Mouse (Mus musculus) kidney, postnatal 0 days (tissue): ENCODE results near the gene Cxcl12. TPM values are rescaled to one million over a fixed set of nuclear protein-coding genes. Genes with fewer than 3 reads are reported as not detected.
A peak's percentile ranks its signal among the peaks of the same experiment; 100 is the strongest.

Experiments
- ATAC-seq: fragments of 200-750 bp; cut with Nextera tagmentation; replicated peaks from 2 replicates; pipeline ENCODE4 v1.8.0; 2017; ENCODE audit warnings: low read depth, moderate number of reproducible peaks, moderate TSS enrichment, moderate library complexity; ENCODE audit not compliant: low FRiP score
- DNase-seq: peaks from one replicate; pipeline ENCODE4 v3.0.0-alpha.2; 2016; ENCODE audit warnings: low spot score
- H3K27ac ChIP-seq: fragments of 300-500 bp; sonication (generic); 2 replicates; pipeline ENCODE4 v1.5.1; 2014; ENCODE audit warnings: mild to moderate bottlenecking
- H3K27me3 ChIP-seq: fragments of 300-500 bp; sonication (generic); 2 replicates; pipeline ENCODE4 v1.6.1; 2014; ENCODE audit warnings: low read length, mixed read lengths; ENCODE audit not compliant: insufficient read depth
- H3K36me3 ChIP-seq: fragments of 300-500 bp; sonication (generic); 2 replicates; pipeline ENCODE4 v1.6.1; 2014; ENCODE audit warnings: low read length, mixed read lengths; ENCODE audit not compliant: insufficient read depth
- H3K4me1 ChIP-seq: fragments of 300-500 bp; sonication (generic); replicated peaks from 2 replicates; pipeline ENCODE4 v1.6.1; 2014; ENCODE audit warnings: antibody characterized with exemption, low read length, mixed read lengths; ENCODE audit not compliant: insufficient read depth
- H3K4me2 ChIP-seq: fragments of 300-500 bp; sonication (generic); 2 replicates; pipeline ENCODE4 v1.6.1; 2014; ENCODE audit warnings: mild to moderate bottlenecking, low read length, moderate library complexity, mixed read lengths
- H3K4me3 ChIP-seq: fragments of 300-500 bp; sonication (generic); replicated peaks from 2 replicates; pipeline ENCODE4 v1.5.1; 2014; ENCODE audit warnings: low read depth, low read length
- H3K9ac ChIP-seq: fragments of 300-500 bp; sonication (generic); 2 replicates; pipeline ENCODE4 v1.6.1; 2014; ENCODE audit warnings: low read depth, low read length
- H3K9me3 ChIP-seq: fragments of 300-500 bp; sonication (generic); replicated peaks from 2 replicates; pipeline ENCODE4 v1.6.1; 2016; ENCODE audit warnings: low read length, inconsistent platforms, mixed read lengths
- CTCF ChIP-seq: IDR thresholded peaks from 2 replicates; pipeline ENCODE4 v1.5.1; 2016; ENCODE audit warnings: antibody characterized with exemption, low read depth, mild to moderate bottlenecking, moderate library complexity
- WGBS: fragments of 180-500 bp; shearing (Covaris S2); extraction: QIAGEN DNeasy Blood & Tissue Kit; methylation state at CpG from one replicate; pipeline ENCODE4 v1.1.7; 2014; 5-methylcytosine and 5-hydroxymethylcytosine counted together
- polyA plus RNA-seq: library from polyadenylated mRNA; unstranded; fragments of >200 nt; fragmentation: Nextera tagmentation; extraction: Ambion mirVana; gene quantifications from 2 replicates; pipeline ENCODE4 v1.2.1, GENCODE M21; 2015

Cxcl12 gene
- polyA plus RNA-seq, 1 experiment from 2014 or later: 204 TPM

DNA sequence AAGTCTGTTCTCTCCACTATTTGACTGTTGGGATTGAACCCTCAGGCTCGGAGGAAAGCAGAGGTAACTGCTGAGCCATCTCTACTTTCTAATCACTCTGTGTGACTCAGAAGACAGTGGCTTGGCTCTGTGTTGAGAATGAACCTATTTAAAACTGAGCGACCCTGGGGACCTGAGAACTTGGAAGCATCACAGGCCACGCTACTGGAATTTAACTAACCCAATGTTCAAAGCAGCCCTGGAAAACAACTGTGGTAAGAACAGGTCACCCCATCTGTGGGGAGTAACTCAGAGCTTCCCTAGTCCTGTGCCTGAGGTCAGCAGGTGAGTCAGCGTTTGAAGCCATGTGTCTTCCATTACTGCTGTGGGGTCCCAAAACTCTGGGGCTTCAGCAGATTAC lies 17.0 kb downstream of the Cxcl12 start:
- Histone ChIP-seq H3K9me3 (no peaks in the 10 kb centered on the region), H3K36me3 (no peaks in the 10 kb centered on the region), H3K9ac (no peak overlapping the region), H3K4me1 (no peaks in the 10 kb centered on the region), H3K27me3 (no peaks in the 10 kb centered on the region), H3K4me2 (no peak overlapping the region), H3K4me3 (no peak overlapping the region), H3K27ac (no peak overlapping the region)
- no peak for DNase-seq
- no peak for TF ChIP-seq CTCF
- no peak for ATAC-seq
- 82% methylated on average over 4 of the region's 4 CpGs for WGBS

- ATAC-seq: no peak
- no peak for DNase-seq
- H3K27ac ChIP-seq: no peak overlapping the region
- 97% methylated on average over 3 of the region's 3 CpGs for WGBS
- no peak for TF ChIP-seq CTCF
- H3K9me3 ChIP-seq: no peaks in the 10 kb centered on the region
- H3K4me2 ChIP-seq: no peak overlapping the region
- H3K9ac ChIP-seq: no peak overlapping the region
- H3K27me3 ChIP-seq: no peaks in the 10 kb centered on the region
- H3K36me3 ChIP-seq: no peaks in the 10 kb centered on the region
- H3K4me1 ChIP-seq: no peaks in the 10 kb centered on the region
- H3K4me3 ChIP-seq: no peak overlapping the region
Measured at GRCm38 (mm10) chr6:117190453-117190852, 22.1 kb downstream of the Cxcl12 start.

DNA sequence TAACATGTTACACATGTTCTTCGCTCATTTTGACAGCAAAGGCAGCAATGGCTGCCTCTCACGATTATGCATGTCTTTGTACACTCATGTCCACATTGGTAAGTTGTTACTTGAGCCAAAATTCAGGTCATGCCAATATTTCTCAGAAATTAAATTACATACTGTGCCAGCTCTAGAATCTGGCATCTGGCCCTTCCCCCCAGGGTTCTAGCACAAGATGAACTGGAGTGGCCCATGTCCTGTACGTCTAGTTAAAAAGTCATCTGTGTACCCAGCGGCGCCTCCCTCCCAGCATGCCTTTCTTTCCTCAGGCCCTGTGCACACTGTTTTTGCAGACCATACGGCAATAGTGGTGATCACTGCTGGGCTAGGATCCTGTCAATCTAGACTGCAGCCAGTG lies 23.4 kb downstream of the Cxcl12 start:
- H3K36me3 ChIP-seq: no peaks in the 10 kb centered on the region
- H3K4me1 ChIP-seq: no peaks in the 10 kb centered on the region
- H3K27ac ChIP-seq: no peak overlapping the region
- H3K27me3 ChIP-seq: no peaks in the 10 kb centered on the region
- no peak overlapping the region for H3K4me2 ChIP-seq
- H3K9ac ChIP-seq: no peak overlapping the region
- WGBS: 88% methylated on average over 6 of the region's 6 CpGs
- no peak for TF ChIP-seq CTCF
- DNase-seq (no peak), ATAC-seq (no peak)
- H3K4me3 ChIP-seq: no peak overlapping the region
- H3K9me3 ChIP-seq: no peaks in the 10 kb centered on the region

DNA sequence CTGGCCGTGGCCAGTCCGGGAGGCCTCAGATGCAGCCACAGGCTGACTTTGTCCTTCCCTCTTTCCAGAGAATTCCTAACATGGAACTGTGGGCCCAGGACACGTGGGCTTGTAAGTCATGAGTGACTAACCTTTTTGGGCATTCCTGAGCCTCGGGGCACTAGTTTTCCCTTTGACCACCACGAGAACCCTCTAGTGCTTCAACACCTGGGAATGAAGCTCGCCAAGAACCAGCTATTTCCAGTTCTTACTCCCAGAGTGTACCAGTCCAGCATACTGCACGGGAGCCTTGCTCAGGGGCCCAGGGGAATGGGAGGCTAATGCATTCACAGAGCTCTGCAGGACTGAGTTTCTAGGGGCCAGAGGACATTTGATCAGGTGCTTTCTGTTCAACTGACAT lies 24.3 kb downstream of the Cxcl12 start:
- TF ChIP-seq CTCF: no peak
- peak; percentile 29; the same call in 1 of the 2 replicates for ATAC-seq
- Histone ChIP-seq H3K36me3 (no peaks in the 10 kb centered on the region), H3K4me1 (no peaks in the 10 kb centered on the region), H3K9me3 (no peaks in the 10 kb centered on the region), H3K27me3 (no peaks in the 10 kb centered on the region), H3K4me2 (no peak overlapping the region), H3K27ac (no peak overlapping the region), H3K4me3 (no peak overlapping the region), H3K9ac (no peak overlapping the region)
- 78% methylated on average over 7 of the region's 7 CpGs for WGBS
- DNase-seq: no peak

DNA sequence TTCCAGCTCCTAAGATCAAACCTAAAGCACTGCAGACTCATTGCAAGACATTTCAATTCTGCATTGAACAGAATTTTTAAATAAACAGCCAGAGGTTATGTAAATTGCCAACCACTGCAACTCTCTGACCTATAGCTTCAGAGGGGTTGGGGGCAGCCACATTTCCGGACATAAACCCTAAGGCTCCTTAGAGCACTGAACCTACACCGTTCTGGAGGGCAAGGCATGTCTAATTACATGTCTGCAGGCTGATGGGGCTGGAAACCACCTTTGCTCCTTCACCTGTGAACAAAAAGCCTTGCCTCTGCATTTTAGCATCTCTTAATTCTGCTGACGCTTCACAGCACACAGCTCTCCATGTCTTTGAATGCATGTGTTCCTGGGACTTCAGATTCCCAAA lies 26.9 kb downstream of the Cxcl12 start:
- no peak for TF ChIP-seq CTCF
- no peaks in the 10 kb centered on the region for H3K4me1 ChIP-seq
- no peaks in the 10 kb centered on the region for H3K9me3 ChIP-seq
- ATAC-seq: no peak
- H3K27ac ChIP-seq: no peak overlapping the region
- H3K4me2 ChIP-seq: no peak overlapping the region
- DNase-seq: no peak
- H3K4me3 ChIP-seq: no peak overlapping the region
- H3K9ac ChIP-seq: no peak overlapping the region
- WGBS: 55% methylated on average over 3 of the region's 3 CpGs
- H3K27me3 ChIP-seq: no peaks in the 10 kb centered on the region
- H3K36me3 ChIP-seq: no peaks in the 10 kb centered on the region

- no peak for ATAC-seq
- WGBS: 77% methylated on average over 4 of the region's 4 CpGs
- no peak overlapping the region for H3K9ac ChIP-seq
- TF ChIP-seq CTCF: no peak
- H3K27me3 ChIP-seq: no peaks in the 10 kb centered on the region
- no peaks in the 10 kb centered on the region for H3K9me3 ChIP-seq
- no peak overlapping the region for H3K27ac ChIP-seq
- DNase-seq: no peak
- no peak overlapping the region for H3K4me2 ChIP-seq
- no peaks in the 10 kb centered on the region for H3K4me1 ChIP-seq
- no peaks in the 10 kb centered on the region for H3K36me3 ChIP-seq
- no peak overlapping the region for H3K4me3 ChIP-seq
Measured at GRCm38 (mm10) chr6:117198871-117199270, 30.5 kb downstream of the Cxcl12 start.

- no peaks in the 10 kb centered on the region for H3K4me1 ChIP-seq
- no peaks in the 10 kb centered on the region for H3K9me3 ChIP-seq
- DNase-seq (no peak), ATAC-seq (no peak)
- H3K4me3 ChIP-seq: no peak overlapping the region
- H3K27me3 ChIP-seq: no peaks in the 10 kb centered on the region
- no peak overlapping the region for H3K9ac ChIP-seq
- no peak overlapping the region for H3K4me2 ChIP-seq
- no peaks in the 10 kb centered on the region for H3K36me3 ChIP-seq
- 38% methylated on average over 2 of the region's 2 CpGs for WGBS
- no peak overlapping the region for H3K27ac ChIP-seq
- TF ChIP-seq CTCF: no peak
Measured at GRCm38 (mm10) chr6:117199718-117200117, 31.4 kb downstream of the Cxcl12 start.
